Mouse (Mus musculus) heart, postnatal 0 days (tissue): ENCODE measurements at regions not wholly inside any gene's neighbourhood (a gene's known extent, or its start where the extent isn't known, plus 50 kb on each side); places are given as distances from the start of the nearest gene placed in this dataset.

Source experiments
- ATAC-seq: fragments of 200-750 bp; cut with Nextera tagmentation; 2 replicates; pipeline ENCODE4 v1.8.0; 2017; ENCODE audit warnings: low read depth, moderate number of reproducible peaks, moderate library complexity; ENCODE audit not compliant: insufficient read depth
- DNase-seq: peaks from one replicate; pipeline ENCODE4 v3.0.0-alpha.2; 2016; ENCODE audit warnings: low spot score
- H3K27ac ChIP-seq: fragments of 300-500 bp; sonication (generic); 2 replicates; pipeline ENCODE4 v1.5.1; 2014; ENCODE audit warnings: low read depth, mild to moderate bottlenecking
- H3K27me3 ChIP-seq: fragments of 300-500 bp; sonication (generic); 2 replicates; pipeline ENCODE4 v1.6.1; 2014; ENCODE audit warnings: low read length, mixed read lengths; ENCODE audit not compliant: control insufficient read depth, insufficient read depth
- H3K36me3 ChIP-seq: fragments of 300-500 bp; sonication (generic); replicated peaks from 2 replicates; pipeline ENCODE4 v1.6.1; 2014; ENCODE audit warnings: low read length, mixed read lengths; ENCODE audit not compliant: control insufficient read depth, insufficient read depth
- H3K4me1 ChIP-seq: fragments of 300-500 bp; sonication (generic); 2 replicates; pipeline ENCODE4 v1.6.1; 2014; ENCODE audit warnings: antibody characterized with exemption; ENCODE audit not compliant: control insufficient read depth, insufficient read depth
- H3K4me2 ChIP-seq: fragments of 300-500 bp; sonication (generic); 2 replicates; pipeline ENCODE4 v1.6.1; 2014; ENCODE audit warnings: low read depth, mild to moderate bottlenecking, low read length, moderate library complexity
- H3K4me3 ChIP-seq: fragments of 300-500 bp; sonication (generic); 2 replicates; pipeline ENCODE4 v1.5.1; 2014; ENCODE audit warnings: low read depth, low read length
- H3K9ac ChIP-seq: fragments of 300-500 bp; sonication (generic); replicated peaks from 2 replicates; pipeline ENCODE4 v1.6.1; 2014; ENCODE audit warnings: low read depth, low read length, mixed read lengths
- H3K9me3 ChIP-seq: fragments of 300-500 bp; sonication (generic); replicated peaks from 2 replicates; pipeline ENCODE4 v1.6.1; 2016; ENCODE audit warnings: low read length; ENCODE audit not compliant: control insufficient read depth
- CTCF ChIP-seq: IDR thresholded peaks from 2 replicates; pipeline ENCODE4 v1.5.1; 2016; ENCODE audit warnings: antibody characterized with exemption, control low read depth, low read depth
- EP300 ChIP-seq: IDR thresholded peaks from 2 replicates; pipeline ENCODE4 v1.6.1; 2016; ENCODE audit warnings: antibody characterized with exemption, low read depth
- WGBS: fragments of 180-500 bp; shearing (Covaris S2); extraction: QIAGEN DNeasy Blood & Tissue Kit; methylation state at CpG from one replicate; pipeline ENCODE4 v1.1.7; 2014; 5-methylcytosine and 5-hydroxymethylcytosine counted together

DNA sequence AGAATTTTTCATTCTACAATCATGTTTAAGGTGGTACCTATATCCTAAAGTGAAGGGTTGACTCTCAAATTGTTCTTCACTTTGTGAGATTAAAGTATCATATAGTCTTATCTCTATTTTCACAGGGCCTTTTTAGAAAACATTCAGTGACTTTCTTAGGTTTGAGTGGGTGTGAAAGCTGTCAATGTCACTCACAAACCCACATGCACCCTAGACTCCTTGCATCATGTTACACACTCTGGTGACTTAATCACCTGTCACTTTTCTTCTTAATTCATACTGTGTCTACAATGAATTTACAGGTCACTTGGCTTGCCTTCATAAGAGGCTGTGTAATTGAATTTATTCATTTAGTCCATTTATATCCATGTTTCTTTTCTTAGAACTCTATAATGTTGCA is 1026.8 kb upstream of the Alcam start:
- no peaks in the 10 kb centered on the region for H3K4me1 ChIP-seq
- no peaks in the 10 kb centered on the region for H3K9me3 ChIP-seq
- H3K9ac ChIP-seq: no peak overlapping the region
- no peak overlapping the region for H3K4me3 ChIP-seq
- ATAC-seq (no peak), DNase-seq (no peak)
- no peaks in the 10 kb centered on the region for H3K27me3 ChIP-seq
- TF ChIP-seq EP300: no peak
- TF ChIP-seq CTCF: no peak
- H3K4me2 ChIP-seq: no peak overlapping the region
- no peaks in the 10 kb centered on the region for H3K36me3 ChIP-seq
- no peak overlapping the region for H3K27ac ChIP-seq

GRCm38 (mm10) chr16:53439511-53439910 is 985.6 kb upstream of the Alcam start:
- Histone ChIP-seq H3K9me3 (no peaks in the 10 kb centered on the region), H3K4me2 (no peak overlapping the region), H3K27ac (no peak overlapping the region), H3K4me1 (no peaks in the 10 kb centered on the region), H3K36me3 (no peaks in the 10 kb centered on the region), H3K9ac (no peak overlapping the region), H3K27me3 (no peaks in the 10 kb centered on the region), H3K4me3 (no peak overlapping the region)
- DNase-seq (no peak), ATAC-seq (no peak)
- 51% methylated on average over 4 of the region's 4 CpGs for WGBS
- TF ChIP-seq CTCF (no peak), EP300 (no peak)

- Histone ChIP-seq H3K27ac (no peak overlapping the region), H3K36me3 (no peaks in the 10 kb centered on the region), H3K27me3 (no peaks in the 10 kb centered on the region), H3K9ac (no peak overlapping the region), H3K4me1 (no peaks in the 10 kb centered on the region), H3K4me3 (no peak overlapping the region), H3K9me3 (no peaks in the 10 kb centered on the region), H3K4me2 (no peak overlapping the region)
- DNase-seq (no peak), ATAC-seq (no peak)
- 55% methylated on average over 2 of the region's 2 CpGs for WGBS
- no peak for TF ChIP-seq CTCF
- TF ChIP-seq EP300: no peak
Measured at GRCm38 (mm10) chr16:53418416-53418815, 964.5 kb upstream of the Alcam start.

GRCm38 (mm10) chr16:53385176-53385575 is 931.3 kb upstream of the Alcam start:
- ATAC-seq (no peak), DNase-seq (no peak)
- no peaks in the 10 kb centered on the region for H3K27me3 ChIP-seq
- TF ChIP-seq EP300 (no peak), CTCF (no peak)
- no peak overlapping the region for H3K4me3 ChIP-seq
- H3K36me3 ChIP-seq: no peaks in the 10 kb centered on the region
- no peak overlapping the region for H3K4me2 ChIP-seq
- no peak overlapping the region for H3K27ac ChIP-seq
- no peak overlapping the region for H3K9ac ChIP-seq
- 76% methylated on average over 4 of the region's 4 CpGs for WGBS
- H3K9me3 ChIP-seq: no peaks in the 10 kb centered on the region
- no peaks in the 10 kb centered on the region for H3K4me1 ChIP-seq

DNA sequence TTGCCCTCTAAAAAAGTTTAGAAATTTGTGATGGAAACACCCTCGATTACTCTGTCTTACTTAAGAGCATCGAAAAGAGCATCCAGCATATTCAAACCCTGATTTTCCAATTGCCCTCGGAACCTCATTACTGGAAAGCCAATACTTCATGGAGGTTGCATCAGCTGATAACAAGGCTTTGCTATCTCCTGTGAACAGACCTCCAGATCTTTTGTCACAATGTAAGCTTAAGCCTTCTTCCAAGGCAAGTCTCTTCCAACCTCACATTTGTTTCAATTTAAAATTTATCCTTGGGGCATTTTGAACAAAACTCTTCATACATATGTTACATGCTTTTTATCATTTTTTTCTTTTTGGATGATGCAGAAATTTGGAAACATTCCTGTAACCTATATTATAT is 888.3 kb upstream of the Alcam start:
- Histone ChIP-seq H3K9me3 (no peaks in the 10 kb centered on the region), H3K27ac (no peak overlapping the region), H3K4me3 (no peak overlapping the region), H3K36me3 (no peaks in the 10 kb centered on the region), H3K4me1 (no peaks in the 10 kb centered on the region), H3K4me2 (no peak overlapping the region), H3K9ac (no peak overlapping the region), H3K27me3 (no peaks in the 10 kb centered on the region)
- 77% methylated on average over 3 of the region's 3 CpGs for WGBS
- DNase-seq (no peak), ATAC-seq (no peak)
- no peak for TF ChIP-seq CTCF
- TF ChIP-seq EP300: no peak

DNA sequence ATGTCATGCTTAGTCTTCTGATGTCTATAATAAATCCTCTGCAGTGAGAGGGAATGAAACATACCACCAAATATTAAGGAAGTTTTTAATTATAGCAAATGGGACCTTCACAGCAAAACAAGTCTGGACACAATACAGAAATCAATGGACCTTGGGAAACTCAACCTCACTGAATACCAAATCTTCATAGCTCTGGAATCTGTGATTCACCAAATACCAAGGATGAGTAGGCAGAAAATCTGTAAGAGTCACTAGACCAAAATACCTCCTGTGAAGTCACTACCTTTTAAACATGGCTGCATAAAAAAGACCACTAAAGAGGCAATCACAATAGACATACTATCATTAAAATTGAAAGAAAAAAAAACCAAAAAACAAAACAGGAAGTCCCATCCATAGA is 872.5 kb upstream of the Alcam start:
- H3K9ac ChIP-seq: no peak overlapping the region
- no peaks in the 10 kb centered on the region for H3K27me3 ChIP-seq
- TF ChIP-seq EP300 (no peak), CTCF (no peak)

More for the DNA sequence above, 872.5 kb upstream of the Alcam start:
- DNase-seq: no peak
- H3K4me1 ChIP-seq: no peaks in the 10 kb centered on the region
- H3K4me2 ChIP-seq: no peak overlapping the region
- no peaks in the 10 kb centered on the region for H3K36me3 ChIP-seq
- H3K4me3 ChIP-seq: no peak overlapping the region
- H3K27ac ChIP-seq: no peak overlapping the region
- no peak for ATAC-seq
- no peaks in the 10 kb centered on the region for H3K9me3 ChIP-seq
